Mouse (Mus musculus) heart, postnatal 4 days (tissue): ENCODE data around the gene Grb10. TPM values are rescaled to one million over a fixed set of nuclear protein-coding genes. Genes with fewer than 3 reads are reported as not detected.

Source experiments
- DNase-seq: peaks from one replicate; pipeline ENCODE4 v3.0.0; 2021
- total RNA-seq, 2 experiments: library from RNA; stranded (reverse); gene quantifications; 2 replicates each; pipeline ENCODE4 v1.2.3; 2021

Gene Grb10
- total RNA-seq, 2 experiments from 2014 or later, result 356 to 401 TPM

DNA sequence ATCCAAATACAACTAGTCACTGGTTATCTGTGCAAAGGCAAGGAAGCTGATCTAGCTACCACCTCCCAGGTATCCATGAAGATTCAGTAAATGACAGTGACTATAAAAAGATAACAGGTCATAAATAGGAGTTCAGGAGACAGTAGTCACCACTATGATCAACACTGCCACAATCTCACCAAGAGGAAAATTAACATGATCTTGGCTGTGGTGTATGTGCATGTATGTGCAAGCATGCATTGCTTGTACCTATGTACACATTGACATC lies 94.5 kb downstream of the Grb10 start:
- DNase-seq, result no peak

GRCm38 (mm10) chr11:11943240-11944081 lies 95.0 kb downstream of the Grb10 start:
- DNase-seq, result no peak

- DNase-seq, result no peak
These were observed 95.9 kb downstream of the Grb10 start for GRCm38 (mm10) chr11:11942320-11943217.

DNA sequence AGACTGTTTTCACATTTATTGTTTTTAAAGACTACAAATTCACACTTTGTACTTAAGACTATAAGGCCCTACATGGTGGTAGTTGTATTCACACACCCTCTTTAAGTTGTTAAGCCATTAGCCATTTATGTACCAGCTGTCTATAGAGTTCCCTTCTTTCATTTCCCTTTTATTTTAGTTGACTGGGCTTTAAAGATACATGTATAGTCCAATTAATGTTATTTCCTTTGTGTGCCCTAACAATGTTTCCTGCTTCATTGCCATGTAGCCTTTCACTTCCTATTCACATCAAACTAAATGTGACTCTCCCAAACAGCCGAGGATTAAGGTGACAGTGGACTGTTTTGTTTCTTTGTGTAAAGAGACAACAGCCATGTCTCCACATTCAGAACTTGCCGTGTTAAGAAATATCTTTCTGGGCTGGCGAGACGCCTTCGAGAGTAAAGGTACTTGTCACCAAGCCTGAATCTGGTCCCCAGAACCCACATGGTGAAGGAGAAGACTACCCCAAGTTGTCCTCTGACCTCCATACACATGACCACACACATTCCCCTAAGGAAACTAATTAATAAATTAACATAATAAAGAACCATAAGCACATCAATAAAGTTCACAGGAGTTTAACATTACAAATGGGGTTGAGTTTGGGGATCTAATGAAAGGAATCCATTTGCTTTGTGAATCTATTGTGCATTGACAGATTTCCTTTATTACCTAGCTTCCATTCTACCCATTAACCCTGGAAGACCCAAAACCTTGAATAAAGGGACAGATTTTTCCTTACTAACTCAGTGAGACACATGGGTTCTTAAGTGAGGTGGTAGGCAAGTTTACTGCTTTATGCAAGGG lies 97.4 kb downstream of the Grb10 start:
- no peak for DNase-seq

DNA sequence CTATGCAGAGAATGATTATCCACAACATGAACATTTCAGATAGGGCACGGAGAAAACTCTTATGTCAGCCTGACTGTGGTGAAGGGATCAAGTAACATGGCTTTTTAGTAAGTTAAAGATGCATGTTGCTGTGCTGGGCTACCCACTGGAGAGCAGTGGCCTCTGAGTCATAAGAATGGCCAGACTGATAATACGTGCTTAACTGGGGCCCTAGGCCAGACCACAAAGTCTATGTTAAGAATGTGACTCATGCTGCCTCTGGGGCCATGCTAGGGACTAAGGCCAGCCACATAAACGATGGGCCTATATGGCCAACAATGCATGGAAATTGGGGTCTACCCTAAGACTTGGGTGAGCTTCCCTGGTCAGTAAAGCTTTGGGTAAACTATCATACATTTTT lies 98.9 kb downstream of the Grb10 start:
- DNase-seq, result no peak

- DNase-seq, result no peak
These were observed 99.9 kb downstream of the Grb10 start for GRCm38 (mm10) chr11:11938591-11938990.

- no peak for DNase-seq
These were observed 101.0 kb downstream of the Grb10 start for GRCm38 (mm10) chr11:11937340-11938030.

DNA sequence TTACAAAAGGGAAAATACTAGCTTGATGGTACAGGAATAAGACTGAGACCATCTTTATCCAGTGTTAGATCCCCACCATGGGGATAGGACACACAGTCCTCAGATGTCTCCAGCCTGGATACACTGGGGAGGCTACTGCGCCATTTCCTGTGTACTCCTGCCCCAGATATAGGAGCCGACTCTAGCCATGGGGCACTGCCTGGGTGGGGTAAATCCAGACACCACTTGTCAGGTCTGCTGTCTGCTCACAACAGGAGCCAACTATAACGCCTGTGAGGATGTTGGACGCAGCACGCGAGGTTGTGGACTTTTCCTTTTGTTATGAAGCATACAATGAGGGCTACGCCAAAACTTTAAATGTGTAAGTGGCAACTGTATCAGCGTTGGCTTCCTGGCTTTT lies 103.7 kb downstream of the Grb10 start:
- no peak for DNase-seq

DNA sequence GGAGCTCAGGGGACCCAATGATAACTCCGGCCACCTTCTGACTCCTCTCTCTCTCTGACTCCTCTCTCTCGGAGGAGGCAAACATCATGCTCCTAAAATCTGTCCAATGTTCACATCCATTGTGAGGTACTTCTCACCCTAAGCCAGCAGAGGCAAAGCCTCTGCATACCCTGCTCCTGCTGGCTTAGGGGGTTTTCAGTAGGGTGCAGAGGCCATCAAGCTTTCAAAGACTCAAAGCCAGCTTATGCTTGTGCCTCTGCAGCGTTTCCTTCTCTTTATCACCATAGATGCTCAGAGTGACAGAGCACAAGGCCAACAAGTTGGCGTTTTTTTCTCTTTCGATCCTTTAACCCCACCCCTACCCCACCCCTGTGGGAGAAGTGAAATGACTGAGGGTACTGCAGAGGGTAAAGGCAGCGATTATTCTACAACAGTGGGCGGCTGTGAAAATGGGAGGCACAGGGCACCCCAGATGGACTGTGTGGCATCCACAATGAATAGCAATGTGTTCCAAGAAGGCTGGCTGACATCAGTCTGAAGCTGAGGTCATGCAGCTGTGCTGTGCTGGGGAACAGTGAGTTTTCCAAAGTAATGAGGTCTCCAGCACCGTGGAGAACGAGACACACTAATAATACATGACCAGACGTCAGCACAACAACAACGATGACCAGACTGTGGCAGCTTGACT lies 106.2 kb downstream of the Grb10 start:
- DNase-seq, result no peak

- no peak for DNase-seq
These were observed 106.8 kb downstream of the Grb10 start for GRCm38 (mm10) chr11:11931688-11932087.

DNA sequence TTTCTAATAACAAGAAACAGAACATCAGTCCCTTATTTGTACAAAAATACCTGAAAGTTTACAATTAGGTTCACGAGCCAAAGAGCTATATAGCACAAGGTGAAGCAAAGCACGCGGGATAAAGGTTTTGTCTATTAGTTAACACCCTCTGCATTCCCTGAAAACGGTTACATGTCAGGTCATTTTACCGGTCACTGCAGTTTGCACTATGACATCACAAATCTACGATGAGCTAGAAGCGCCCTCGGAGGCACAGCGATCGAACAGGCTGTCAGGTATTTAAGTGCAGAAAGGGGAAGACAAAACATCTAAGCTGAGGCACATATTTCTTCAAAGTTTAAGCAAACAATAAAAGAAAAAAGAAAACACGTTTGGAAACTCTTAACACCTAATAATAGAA lies 108.0 kb downstream of the Grb10 start:
- DNase-seq, result no peak

DNA sequence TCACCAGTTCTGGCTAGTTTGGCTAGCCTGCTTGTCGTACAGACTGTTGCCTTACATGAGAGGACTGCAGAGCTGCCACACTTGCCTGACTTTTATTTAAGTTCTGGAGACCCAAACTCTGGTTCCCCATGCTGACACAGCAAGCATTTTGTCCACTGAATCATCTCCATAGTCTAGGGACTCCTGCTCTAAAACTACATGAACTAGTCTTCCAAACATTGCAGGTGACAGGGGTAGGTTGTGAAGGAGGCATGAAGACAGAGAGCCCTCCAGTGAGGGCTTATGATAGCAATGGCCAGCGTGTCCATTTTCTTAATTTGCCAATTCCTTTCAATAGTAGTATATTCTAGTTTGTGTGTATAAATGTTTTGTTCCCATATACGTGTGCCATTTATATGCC lies 109.4 kb downstream of the Grb10 start:
- no peak for DNase-seq

GRCm38 (mm10) chr11:11928586-11928985 lies 109.9 kb downstream of the Grb10 start:
- no peak for DNase-seq

DNA sequence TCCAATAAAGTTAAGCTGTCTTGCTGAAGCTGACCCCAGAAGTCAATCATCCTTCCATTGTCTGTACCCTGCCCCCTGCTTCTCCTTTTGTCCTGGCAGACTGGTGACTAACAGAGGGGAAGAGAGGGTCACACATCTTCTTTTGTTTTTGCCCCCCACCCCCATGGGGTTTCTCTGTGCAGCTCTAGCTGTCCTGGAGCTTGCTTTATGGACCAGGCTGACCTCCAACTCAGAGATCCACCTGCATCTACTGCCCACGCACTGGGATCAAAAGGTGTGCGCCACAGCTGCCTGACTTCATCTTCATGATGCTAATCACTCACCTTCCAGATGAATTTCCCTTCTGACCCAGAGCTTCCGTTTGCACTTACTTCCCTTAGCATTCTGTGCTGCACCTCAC lies 114.6 kb downstream of the Grb10 start:
- DNase-seq, result no peak

DNA sequence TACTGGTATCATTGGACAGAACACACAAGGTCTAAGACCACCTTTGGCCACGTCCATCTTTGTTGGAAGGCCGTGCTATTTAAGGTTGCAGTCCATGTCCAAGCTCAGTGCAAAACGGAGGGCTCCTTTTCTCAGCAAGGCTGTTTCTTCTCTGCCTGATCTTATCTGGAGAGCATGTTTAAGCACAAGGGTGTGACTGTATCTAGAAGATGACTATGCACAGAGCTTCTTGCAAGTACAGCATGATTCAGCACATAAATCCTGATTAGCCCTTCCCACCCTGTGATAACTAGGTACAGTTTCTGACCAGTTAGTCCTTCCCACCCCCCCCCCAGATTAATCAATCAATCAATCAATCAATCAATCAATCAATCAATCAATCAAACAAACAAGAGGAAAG lies 115.1 kb downstream of the Grb10 start:
- DNase-seq, result no peak

DNA sequence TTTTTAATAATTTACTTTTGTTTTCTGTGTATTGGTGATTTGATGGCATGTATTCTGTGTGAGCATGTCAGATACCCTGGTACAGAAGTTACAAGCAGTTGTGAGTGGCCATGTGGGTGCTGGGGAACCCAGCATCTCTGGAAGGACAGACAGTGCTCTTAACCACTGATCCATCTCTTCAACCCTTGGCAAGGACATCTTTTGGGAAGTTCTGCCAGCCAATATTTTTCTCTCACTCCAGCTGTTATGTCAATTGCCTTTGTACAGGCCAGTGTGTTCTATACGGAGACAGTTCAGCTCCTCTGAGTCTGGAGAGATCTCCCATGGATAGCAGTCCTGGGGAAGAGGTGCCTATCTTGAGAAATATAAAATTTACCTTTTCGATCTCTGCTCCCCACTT lies 116.4 kb downstream of the Grb10 start:
- no peak for DNase-seq

DNA sequence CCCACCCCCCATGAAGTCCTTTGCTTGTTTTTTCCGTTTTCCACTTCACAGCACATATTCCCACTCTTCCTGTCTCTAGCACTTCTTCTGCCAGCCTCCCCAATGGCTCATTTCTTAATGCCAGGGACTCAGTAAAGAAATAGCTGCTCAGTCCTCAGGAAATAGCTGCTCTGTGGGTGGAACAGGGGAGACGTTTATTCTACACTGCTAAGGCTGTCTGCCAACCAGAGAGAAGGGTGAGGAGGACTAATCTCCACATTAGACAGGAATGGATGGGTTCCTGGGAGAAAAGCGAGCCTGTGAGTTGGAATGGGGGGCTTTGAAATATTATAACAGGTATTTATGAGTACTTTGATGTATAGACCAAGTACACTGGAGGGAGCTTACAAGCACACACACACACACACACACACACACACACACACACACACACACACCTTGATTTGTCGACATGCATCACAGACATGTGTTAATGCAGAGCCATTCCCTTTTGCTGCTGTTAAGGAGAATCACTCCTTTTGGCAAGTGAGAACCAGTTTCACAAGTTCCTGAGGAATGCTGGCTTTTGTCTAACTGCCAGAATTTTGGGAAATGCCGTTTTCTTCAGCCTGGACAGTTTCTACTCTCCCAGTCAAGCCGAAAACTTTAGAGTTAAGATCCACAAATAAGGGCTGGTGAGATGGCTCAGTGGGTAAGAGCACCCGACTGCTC lies 130.6 kb downstream of the Grb10 start:
- DNase-seq, result no peak

DNA sequence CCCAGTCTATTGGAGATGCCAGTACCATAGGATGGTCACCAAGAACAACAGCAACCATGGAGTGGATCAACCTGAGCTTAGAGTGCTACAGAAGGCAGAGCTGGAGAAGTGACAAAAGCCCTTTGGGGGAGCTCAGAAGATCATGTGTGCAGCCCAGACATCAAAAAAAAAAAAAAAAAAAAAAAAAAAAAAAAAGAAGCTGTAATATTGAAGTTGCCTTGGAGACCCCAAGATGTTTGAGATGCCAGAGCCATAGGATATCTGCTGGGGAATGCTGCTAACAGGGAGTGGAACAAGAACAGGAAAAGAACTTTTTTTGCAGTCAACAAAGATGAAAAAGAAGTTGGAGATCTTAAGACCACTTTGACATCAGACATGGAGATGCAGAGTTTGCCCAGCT lies 133.0 kb downstream of the Grb10 start:
- DNase-seq, result no peak

DNA sequence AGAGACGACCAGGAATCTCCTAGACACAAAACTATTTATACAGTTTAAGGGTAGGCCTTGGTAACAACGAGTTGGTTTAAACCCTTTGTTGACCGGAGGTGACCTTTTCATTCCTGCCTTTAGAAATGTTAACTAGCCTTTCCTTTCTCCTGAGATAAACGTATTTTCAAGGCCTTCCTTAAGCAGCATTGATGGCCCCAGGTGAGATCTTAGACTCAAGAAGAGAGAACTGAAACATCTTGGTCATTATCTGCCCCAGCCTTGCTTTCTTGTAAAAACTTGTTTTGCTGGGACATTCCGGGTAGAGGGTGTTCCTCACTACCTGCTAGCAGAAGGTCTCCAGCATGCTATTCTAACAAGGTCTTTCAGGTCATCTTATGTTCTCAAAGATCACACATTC lies 133.5 kb downstream of the Grb10 start:
- DNase-seq, result no peak

GRCm38 (mm10) chr11:11901509-11901908 lies 137.0 kb downstream of the Grb10 start:
- DNase-seq, result peak; percentile 80

GRCm38 (mm10) chr11:11898496-11898895 lies 140.0 kb downstream of the Grb10 start:
- DNase-seq, result no peak
